Mouse (Mus musculus) cortical plate, adult 2 months (tissue): ENCODE measurements at regions not wholly inside any gene's neighbourhood (a gene's known extent, or its start where the extent isn't known, plus 50 kb on each side); places are given as distances from the start of the nearest gene placed in this dataset.

ENCODE experiments used
- CTCF ChIP-seq: fragments of 200-500 bp; IDR thresholded peaks from 2 replicates; pipeline ENCODE4 v1.5.1; 2011; ENCODE audit warnings: mild to moderate bottlenecking, control low read depth, low read length; ENCODE audit not compliant: insufficient read depth; ENCODE audit errors: extremely low read depth
- POLR2A ChIP-seq: fragments of 200-500 bp; IDR thresholded peaks from 2 replicates; pipeline ENCODE4 v1.6.1; 2011; ENCODE audit warnings: mild to moderate bottlenecking, low read length, control low read depth; ENCODE audit not compliant: insufficient read depth; ENCODE audit errors: extremely low read depth

DNA sequence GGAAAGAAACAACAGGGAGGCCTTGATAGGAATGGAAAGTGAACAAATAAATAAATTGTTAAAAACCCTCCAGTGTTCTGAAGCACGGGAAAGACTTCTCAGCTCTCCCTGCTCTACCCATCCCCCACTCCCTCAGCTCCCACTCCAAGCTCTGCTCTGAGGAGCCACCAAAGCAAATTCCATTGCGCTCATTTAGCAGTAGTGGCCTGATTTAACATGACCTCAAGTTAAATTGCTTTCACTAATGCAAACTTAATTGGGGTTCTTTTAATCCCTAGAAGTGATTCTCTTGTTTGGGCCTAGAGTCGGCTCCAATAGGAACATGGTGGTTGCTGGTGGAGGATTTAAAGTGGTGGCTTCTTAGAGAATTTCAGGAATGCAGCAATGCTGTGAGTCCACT lies 161.4 kb downstream of the Fam84b start:
- TF ChIP-seq POLR2A = no peak
- no peak for TF ChIP-seq CTCF
